Mouse (Mus musculus) adrenal gland, postnatal 4 days (tissue): ENCODE measurements at regions not wholly inside any gene's neighbourhood (a gene's known extent, or its start where the extent isn't known, plus 50 kb on each side); places are given as distances from the start of the nearest gene placed in this dataset.

ENCODE experiments used
- DNase-seq, 2 experiments: peaks; one replicate each; pipeline ENCODE4 v3.0.0; 2021 to 2022; ENCODE audit warnings: low spot score in 2 of 2, mixed read lengths in 2 of 2

DNA sequence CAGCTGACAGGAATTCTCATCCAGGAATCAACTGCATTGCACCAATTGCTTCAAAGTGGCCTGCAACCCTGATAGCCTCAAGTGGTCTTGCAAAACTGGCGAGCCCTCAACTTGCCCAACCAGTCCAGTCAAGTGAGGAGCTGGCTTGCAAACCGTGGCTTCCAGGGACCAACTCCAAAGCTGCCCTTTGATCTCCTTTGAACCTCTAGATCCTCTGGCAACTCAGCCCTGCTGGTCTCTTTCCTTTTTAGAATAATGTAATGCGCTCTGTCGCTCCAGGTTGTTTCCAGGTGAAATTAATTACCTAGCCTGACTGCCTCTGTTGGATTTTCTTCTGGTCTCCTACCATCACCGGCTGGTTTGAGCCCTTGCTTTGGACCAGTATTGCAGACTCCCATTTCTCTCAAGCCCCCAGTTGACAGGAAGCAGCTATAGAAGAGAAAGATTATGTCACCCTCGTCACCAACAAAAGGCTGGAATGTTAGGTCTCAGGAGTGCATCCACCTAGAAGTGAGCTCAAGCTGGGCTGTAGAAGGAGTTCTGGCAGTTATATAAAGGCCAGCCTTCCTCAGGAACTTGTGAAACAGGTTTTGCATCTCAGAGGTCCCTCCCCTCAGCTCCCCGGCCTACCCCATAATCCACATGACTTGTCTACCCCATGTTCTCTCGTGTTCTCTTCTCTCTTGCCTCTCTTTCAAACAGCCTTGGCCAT, 49.8 kb upstream of the Abcd3 start:
- DNase-seq: no peak
